Mouse (Mus musculus): Measurements from ENCODE around the gene Myo10.

The Myo10 gene

DNA sequence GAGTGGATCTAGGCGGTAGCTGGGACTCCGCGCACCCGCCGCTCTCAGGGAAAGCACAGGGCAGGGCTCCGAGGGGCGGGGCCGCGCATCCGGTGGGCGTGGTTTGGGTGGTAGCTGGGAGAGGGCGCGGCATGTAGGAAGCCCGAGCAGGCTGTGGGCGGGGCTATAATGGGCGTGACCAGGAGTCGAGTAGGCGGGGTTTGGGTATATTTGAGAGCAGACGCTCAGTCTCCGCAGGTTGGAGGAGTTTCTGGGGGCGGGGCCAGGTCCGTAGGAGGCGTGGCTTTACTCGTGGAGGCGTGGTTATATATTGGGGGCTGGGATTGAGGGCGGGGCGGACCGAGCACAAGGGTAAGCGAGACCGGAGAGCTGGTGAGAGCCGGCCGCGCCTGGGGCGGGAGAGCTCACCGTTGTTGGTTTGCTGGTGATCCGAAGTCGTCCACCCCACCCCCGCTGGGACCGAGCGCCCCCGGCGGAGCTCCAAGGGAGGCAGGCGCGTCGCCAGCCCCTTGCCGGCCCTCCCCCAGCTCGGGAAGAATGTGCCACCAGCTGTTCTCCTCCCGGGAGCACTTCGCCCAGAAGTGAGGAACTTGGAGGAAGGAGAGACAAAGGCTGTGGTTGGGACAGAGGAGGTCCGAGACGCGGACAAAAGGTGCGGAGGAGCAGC, at the start of gene Myo10:
Gene Myo10 (plus strand): TSS at position 326 of the 667 bp plus-strand sequence.
- DNase-seq (ENCODE audit: low read depth in 1 of 2, low spot score in 2 of 2) = peak; percentile 93 to 95

DNA sequence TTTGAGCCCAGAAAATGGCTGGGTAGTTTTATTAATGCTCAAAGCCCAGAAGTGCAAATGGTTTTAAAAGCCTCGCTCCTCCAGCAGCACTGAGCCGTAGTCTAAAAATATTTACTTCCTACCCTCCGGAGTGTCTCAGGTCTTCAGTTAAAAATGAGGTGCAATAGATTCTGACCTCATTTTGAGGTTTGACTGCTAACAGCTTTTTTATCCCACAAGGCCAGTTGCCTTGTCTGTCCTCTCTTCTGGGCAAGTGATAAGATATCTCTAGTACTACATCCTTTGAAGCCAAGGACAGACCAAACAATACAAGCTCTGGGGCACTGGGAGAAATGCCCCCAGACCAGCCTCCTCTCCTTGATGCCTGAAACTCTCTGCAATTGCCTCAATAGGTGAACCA, 49.2 kb upstream of the Myo10 start:
- DNase-seq (ENCODE audit: low read depth in 1 of 2, low spot score in 2 of 2) = no peak

DNA sequence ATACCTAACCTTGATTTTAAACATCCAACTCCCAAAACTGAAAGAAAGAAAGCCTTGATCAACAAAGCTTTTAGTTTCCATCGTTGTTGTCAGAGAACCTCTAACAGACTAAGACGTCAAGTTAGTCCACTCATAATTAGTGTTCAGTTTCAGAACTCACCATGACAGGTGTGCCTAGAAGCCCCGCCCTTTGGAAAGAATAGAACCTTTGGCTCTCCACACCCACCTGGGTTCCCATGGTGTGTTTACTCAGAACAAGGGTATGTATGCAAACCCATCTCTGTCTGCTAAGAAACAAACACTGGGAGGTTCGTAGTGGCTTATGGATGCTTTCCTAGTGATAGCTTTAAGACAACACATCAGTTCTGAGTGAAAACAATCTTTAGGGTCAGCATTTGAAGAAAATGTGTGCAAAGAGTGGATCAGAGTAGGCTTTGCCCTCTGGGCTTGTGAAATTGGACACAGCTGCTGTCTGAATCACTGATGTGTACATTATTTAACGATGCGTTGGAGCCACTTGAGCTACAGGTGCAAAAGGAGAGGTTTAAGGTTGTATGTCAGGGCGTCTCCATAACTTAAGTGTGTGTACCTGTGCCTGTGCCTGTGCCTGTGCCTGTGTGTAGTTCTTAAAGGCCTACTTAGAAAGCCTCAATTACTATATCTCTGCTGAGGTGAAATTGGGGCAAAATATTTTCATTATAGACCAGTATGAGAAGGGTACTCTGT, 48.3 kb upstream of the Myo10 start:
- no peak for DNase-seq (ENCODE audit: low read depth in 1 of 2, low spot score in 2 of 2)

DNA sequence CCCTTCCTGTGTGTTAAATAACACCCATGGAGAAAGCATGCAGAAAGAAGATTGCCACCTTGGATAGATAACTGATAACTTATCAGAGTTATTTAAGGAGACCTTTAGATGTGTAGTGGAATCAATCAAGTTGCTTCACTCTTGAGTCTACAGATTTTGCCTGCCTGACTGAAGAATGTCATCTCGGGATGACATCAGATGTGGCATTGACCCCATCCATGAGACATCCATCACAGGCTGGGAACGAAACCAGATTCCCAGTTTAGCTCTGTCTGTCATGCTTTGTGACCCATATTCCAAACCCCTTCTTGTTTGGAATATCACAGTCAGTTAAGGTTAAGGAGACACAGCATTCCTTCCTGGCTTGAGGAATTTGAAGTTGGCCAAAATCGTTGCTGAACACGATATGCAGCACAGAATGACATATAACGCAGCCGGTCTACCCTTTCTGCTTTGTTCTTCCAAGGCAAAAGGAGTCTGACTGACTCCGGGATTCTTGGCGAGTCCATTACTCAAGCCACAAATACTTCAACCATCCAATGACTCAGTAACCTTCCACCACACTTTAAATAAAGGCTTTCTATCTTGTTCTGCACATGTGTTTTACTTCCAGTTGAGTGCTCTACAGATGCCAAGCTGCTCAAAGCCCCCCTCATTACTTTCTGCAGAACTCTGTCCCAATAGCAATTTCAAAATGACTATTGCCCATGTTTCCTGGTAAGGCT, 44.8 kb upstream of the Myo10 start:
- no peak for DNase-seq (ENCODE audit: low read depth in 1 of 2, low spot score in 2 of 2)

DNA sequence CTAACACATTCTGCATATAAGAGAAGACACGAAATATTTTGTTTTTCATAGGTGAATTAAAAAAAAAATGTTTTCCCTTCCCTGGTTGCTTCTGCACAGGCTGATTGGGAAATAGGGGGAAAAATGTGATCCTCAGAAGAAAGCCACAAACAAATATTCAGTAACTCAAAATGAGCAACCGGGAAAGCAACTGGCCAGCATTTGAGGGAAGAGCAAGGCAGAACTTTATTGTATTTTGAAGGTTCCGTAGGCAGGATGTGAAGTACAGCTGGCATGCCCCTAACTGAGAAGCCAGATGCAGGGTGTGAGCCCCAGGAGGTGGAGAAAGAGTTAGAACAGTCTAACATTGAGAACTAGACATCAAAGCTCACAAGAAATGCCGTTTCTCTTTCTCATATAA, 44.0 kb upstream of the Myo10 start:
- no peak for DNase-seq (ENCODE audit: low read depth in 1 of 2, low spot score in 2 of 2)

DNA sequence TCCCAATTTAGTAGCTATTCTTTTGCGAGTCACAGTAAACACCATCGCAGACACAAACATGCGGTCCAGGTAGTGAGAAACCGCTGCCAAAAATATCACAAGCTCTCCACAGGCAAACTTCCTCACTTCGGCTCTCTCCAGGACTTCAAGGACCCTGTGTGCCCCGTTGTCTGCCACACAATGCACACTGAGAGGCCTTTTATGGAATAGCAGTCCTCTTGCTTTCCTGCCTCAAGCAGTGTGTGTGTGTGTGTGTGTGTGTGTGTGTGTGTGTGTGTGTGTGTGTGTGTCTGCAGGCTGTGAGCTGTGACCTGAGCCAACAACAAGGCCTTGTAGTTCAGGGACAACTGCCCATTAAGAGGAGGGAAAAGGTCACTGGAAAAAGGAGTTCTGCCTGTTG, 41.6 kb upstream of the Myo10 start:
- DNase-seq (ENCODE audit: low read depth in 1 of 2, low spot score in 2 of 2) = no peak

DNA sequence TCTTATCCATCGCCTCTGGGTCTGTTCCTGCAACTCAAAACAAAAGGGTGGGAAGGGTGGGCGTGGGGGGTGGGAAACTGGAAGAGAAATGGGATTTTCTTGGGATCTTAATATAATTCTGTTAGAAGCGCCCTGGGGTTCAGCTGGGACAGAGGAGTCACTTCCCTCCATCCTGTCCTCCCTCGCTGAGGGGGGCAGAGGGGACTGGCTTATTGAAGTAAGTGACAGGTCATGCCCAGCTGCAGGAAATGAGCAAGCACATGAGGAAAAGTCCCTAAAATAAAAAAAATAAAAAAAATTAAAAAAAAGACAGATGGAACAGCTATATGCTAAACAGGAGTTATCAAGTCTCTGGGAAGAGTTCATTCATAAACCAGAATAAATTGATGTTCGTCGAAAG, 40.3 kb upstream of the Myo10 start:
- DNase-seq (ENCODE audit: low read depth in 1 of 2, low spot score in 2 of 2) = no peak

DNA sequence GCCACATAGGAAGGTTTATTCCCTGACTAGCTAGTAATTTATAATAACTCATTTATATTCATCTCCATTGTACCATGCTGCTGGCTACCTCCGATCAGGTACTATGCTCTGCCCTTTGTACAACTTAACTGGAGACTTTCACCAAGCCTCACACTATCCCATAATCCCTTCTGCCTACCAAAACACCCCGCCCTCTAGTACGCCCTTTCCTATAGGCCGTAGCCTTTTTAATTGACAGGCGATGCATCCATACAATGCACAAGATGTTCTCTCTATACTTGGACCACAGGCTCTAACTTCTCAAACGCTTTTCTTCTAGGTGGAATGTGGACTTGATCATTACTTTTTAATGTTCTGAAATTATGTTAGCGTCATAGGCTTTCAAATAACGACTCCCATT, 39.0 kb upstream of the Myo10 start:
- no peak for DNase-seq (ENCODE audit: low read depth in 1 of 2, low spot score in 2 of 2)

DNA sequence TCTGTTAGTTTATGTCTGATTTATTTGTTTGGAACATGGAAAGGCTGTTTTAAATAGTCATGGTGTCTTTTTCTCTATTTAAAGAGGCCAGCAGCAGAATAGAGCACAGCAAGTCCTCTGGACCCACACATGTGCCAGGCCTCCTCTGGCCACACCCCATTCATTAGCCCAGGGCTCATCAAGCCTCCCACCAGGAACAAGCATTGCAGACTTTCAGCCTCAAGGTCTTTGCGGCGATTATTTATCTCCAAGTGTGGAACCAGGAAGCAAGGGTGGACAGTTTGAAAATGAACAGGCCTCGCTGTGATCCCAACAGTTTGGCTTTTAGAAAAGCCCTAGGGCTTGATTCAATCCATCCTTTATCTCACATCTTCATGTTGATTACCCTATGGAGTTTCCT, 35.5 kb upstream of the Myo10 start:
- DNase-seq (ENCODE audit: low read depth in 1 of 2, low spot score in 2 of 2) = no peak

DNA sequence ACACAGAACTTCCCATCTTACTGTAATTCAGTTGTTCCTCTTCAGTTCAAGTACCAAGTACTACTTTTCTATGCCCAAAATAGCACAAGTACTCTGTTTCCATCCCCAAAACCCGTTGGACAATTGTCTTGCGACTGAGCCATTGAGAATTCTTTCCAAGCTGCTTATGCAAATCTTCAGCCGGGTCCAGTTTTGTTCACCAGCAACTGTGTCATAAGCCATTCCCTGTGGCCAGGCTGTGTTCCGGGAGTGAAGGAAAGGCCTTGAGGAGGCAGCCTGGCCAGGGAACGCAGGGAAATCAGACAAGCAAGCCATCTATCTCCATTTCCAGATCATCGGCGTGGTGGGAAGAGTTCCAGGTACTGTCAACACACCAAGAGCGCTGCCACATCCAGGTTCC, 34.4 kb upstream of the Myo10 start:
- DNase-seq (ENCODE audit: low read depth in 1 of 2, low spot score in 2 of 2) = no peak

DNA sequence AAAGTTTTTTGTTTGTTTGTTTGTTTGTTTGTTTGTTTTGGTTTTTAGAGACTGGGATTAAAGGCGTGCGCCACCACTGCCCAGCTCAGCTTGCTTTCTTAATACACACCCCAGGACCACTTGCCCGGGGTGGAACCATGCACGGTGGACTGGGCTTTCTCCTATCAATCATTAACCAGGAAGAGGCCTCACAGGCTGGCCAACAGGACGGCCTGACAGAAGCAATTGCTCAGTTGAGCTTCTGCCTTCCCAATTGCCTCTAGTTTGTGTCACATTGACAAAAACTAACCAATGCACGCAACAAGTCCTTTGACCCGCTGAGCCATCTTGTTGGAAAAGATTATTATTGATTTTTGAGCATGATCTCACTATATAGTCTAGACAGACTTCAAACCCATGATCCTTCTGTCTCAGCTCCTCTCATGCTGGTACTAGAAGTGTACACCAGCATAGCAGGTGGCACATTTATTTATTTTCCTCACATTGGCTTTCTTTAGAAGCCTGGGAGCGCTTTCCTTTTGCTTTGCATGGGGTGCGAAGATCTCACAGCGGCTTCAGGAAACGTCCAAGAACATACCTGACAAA, 32.9 kb upstream of the Myo10 start:
- no peak for DNase-seq (ENCODE audit: low read depth in 1 of 2, low spot score in 2 of 2)

DNA sequence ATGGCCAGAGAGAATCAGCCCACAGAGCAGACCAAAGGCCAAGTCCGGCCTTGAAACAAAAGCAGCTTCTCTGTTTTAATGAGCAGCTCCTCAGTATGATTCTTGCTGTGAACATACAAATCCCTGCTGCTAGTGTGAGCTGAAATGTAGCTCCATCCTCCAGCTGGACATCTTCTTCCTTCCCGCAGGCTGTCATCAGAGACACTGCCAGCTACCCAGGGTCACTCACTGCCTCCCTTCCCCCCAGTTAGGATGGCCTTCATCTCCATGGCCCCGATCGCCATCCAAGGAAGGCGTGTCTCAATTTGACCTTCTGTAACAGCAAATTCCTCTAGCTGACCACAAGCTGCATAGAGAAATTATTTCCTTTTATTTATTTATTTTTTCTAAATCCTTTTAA, 32.4 kb upstream of the Myo10 start:
- no peak for DNase-seq (ENCODE audit: low read depth in 1 of 2, low spot score in 2 of 2)

DNA sequence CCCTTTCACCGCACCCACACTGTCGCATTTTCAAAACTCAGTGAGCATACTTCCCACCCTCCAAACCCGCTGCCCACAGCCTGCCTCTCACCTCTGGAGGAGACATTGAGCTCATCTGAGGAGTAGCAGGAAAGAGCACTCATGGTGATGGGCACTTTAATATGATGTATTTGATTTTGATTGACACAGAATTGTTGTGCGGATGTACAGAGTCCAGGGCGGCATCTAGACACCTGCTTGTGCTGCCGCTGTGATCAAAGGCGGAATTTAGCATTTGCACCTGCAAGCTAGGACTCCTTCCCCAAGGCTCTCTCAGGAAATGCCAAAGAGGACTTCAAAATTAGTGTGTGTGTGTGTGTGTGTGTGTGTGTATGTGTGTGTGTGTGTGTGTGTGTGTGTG, 31.4 kb upstream of the Myo10 start:
- no peak for DNase-seq (ENCODE audit: low read depth in 1 of 2, low spot score in 2 of 2)

DNA sequence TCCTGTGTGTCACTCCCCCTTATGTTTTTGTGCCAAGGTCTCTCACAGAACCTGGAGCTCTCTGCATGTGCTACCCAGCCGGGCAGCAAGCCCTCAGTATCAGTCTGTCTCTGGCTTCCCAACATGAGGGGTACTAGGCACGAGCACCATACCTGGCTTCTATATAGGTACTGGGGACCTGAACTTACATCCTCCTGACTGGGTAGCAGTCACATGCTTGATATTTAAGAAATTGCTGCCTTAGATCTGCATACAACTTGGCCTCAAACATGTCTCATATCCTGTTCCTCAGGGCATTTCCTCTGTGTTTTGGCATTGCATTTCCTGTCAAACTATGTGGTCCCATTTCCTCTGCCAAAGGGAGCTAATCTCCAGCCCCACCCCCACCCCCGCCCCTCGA, 30.4 kb upstream of the Myo10 start:
- no peak for DNase-seq (ENCODE audit: low read depth in 1 of 2, low spot score in 2 of 2)

DNA sequence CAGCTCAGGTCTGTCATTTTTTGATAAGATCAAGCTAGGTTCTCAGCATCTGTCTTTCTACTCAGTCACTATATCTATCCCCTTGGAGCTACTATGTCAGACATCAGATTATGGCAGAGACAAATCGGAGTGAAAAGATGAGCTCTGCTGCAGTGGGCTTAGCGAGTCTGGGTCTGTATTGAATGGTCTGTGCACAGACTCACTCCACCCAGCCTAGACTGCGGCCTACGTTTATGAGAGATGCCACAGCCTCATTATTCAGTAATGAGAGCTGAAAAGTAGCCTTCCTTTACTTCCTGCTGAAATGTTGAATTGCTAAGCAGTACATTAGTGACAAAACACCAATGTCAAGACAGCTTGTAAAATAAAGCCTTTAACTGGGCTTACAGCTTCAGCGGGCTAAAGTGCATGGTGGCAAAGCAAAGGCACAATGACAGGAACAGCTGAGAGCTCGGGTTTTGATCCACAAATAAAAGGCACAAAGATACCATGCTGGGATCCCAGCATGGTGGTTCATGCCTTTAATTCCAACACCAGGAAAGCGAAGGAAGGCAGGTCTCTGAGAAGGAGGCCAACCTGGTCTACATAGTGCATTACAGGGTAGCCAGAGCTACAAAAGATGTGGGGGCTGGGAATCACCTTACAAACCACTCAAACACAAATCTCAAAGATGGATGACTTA, 28.7 kb upstream of the Myo10 start:
- DNase-seq (ENCODE audit: low read depth in 1 of 2, low spot score in 2 of 2) = no peak

DNA sequence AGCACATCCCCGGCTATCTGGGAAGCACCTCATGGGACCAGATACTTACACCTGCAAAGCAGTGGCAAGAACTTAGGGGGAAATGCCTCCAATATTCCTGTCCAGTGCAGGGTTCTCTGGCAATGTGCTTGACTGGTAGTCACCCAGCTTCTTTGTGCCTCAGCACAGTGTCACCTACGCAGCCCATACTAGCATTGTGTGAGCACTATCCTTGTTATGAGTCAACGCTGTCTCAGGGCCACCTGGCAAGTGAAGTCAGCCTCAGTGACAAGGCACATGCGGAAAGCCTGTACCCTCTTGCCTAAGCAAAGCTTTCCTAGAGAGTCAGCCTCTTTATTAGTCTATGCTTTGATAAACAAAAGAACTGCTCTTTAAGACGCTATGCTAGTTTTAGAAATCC, 24.0 kb upstream of the Myo10 start:
- DNase-seq (ENCODE audit: low read depth in 1 of 2, low spot score in 2 of 2) = no peak

DNA sequence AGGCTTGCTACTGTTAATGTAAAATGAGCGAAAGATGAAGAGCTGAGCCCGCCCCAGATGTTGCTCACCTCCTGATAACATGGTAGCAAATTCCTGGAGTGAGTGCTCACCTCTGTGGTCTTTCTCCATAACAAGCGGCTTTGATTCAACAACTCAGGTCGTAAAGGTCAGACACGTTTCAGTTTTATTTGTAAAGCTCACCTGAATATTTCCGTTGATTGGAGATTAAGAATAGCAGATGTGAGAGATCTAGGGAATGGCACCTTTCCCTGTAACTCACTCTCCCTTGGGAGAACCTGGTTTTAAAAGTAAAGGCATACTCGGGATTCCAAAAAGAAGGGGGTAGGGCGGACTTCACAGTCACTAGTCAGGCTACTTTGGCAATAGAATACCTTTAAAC, 20.0 kb upstream of the Myo10 start:
- no peak for DNase-seq (ENCODE audit: low read depth in 1 of 2, low spot score in 2 of 2)

DNA sequence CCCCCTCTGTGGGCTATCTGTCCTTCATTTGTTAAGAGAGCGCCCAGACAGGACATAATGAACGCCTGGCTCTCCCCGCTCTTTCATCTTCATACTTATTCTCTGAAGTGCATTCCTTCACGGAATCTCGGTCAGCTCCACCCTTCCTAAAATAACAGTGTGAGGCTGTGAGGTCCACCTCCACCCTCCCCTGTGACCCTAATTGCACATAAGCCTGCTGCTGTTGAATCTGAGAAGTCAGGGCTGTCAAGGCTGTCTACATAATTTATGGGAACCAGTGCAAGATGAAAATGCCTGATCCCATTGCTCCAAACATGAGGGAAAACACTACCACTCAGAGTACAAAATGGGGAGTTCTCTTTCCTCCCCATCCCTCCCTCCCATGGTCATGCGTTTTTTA, 19.0 kb upstream of the Myo10 start:
- DNase-seq (ENCODE audit: low read depth in 1 of 2, low spot score in 2 of 2) = no peak

DNA sequence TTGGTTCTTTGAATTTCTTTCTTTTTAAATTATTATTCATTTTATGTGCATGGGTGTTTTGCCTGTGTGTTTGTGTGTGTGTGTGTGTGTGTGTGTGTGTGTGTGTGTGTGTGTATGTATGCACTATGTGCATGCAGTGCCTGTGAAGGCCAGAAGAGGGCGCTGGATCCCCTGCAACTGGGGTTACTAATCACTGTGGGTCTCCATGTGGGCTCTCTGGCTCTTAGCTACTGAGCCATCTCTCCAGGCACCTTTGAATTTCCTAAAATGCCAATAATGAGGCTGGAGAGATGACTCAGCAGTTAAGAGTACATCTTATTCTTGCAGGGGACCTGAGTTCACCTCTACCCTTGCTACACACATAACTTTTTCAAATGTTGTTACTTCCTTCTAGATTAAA, 18.1 kb upstream of the Myo10 start:
- no peak for DNase-seq (ENCODE audit: low read depth in 1 of 2, low spot score in 2 of 2)

DNA sequence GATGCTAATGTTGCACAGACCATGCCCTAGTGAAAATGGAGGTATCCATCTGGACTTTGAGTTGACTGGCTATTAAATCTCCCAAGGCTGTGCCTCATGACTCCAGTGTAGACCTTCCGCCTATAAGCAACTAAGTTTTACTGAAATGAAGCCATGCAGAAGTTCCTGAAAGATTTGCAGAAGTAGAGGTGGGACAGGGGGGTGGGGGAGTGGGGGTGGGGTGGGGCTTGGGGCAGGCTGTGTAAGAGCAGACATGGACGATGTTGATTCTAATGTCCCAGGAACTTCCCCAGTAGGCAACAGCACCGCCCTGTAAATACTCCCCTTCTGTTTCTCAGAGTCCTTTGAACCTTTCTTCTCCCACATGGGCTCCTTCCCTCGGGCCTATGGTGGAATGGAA, 16.9 kb upstream of the Myo10 start:
- DNase-seq (ENCODE audit: low read depth in 1 of 2, low spot score in 2 of 2) = no peak

DNA sequence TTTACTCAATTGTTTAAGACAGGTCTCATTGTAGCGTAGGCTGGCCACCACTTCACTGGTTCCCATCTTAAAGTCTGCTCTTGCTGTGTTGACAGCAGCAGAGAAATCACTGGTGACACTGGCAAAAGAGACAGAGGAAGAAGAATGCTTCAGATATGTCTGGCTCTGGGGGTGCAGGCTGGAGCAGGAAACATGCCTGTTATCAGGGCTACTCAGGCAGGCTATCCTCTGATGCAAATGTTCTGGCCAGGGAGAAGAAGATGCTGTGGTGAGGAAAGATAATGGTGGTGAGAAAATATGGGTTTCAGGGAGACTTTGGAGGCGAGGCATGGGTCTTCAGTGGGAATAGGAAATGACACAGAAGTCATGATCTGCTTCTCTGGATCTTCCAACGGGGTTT, 13.6 kb upstream of the Myo10 start:
- DNase-seq (ENCODE audit: low read depth in 1 of 2, low spot score in 2 of 2) = no peak

DNA sequence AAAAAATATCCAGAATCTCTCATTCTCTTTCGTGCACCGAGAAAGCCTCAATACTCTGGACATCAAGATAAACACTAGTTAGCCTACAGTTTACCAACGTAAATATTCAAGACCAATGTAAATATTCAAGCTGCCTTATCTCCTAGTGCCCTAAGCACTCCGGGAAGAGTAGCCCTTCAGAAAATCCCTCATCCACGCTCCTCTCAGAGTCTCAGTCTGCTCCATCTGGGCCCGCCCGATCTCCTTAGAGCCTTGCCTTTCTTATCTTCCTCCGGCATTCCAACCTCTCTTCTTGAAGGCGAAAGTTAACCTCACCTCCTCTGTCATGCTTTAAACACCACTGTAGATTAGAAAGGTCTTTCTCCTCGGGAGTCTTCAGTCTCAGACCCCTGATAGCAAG, 13.1 kb upstream of the Myo10 start:
- DNase-seq (ENCODE audit: low read depth in 1 of 2, low spot score in 2 of 2) = no peak
